Mouse (Mus musculus) heart, postnatal 0 days (tissue): ENCODE results near the gene Cyp2w1. TPM values are rescaled to one million over a fixed set of nuclear protein-coding genes. Genes with fewer than 3 reads are reported as not detected.
A peak's percentile ranks its signal among the peaks of the same experiment; 100 is the strongest.

Source experiments
- ATAC-seq: fragments of 200-750 bp; cut with Nextera tagmentation; 2 replicates; pipeline ENCODE4 v1.8.0; 2017; ENCODE audit warnings: low read depth, moderate number of reproducible peaks, moderate library complexity; ENCODE audit not compliant: insufficient read depth
- DNase-seq: peaks from one replicate; pipeline ENCODE4 v3.0.0-alpha.2; 2016; ENCODE audit warnings: low spot score
- H3K27ac ChIP-seq: fragments of 300-500 bp; sonication (generic); 2 replicates; pipeline ENCODE4 v1.5.1; 2014; ENCODE audit warnings: low read depth, mild to moderate bottlenecking
- H3K27me3 ChIP-seq: fragments of 300-500 bp; sonication (generic); 2 replicates; pipeline ENCODE4 v1.6.1; 2014; ENCODE audit warnings: low read length, mixed read lengths; ENCODE audit not compliant: control insufficient read depth, insufficient read depth
- H3K36me3 ChIP-seq: fragments of 300-500 bp; sonication (generic); replicated peaks from 2 replicates; pipeline ENCODE4 v1.6.1; 2014; ENCODE audit warnings: low read length, mixed read lengths; ENCODE audit not compliant: control insufficient read depth, insufficient read depth
- H3K4me1 ChIP-seq: fragments of 300-500 bp; sonication (generic); 2 replicates; pipeline ENCODE4 v1.6.1; 2014; ENCODE audit warnings: antibody characterized with exemption; ENCODE audit not compliant: control insufficient read depth, insufficient read depth
- H3K4me2 ChIP-seq: fragments of 300-500 bp; sonication (generic); 2 replicates; pipeline ENCODE4 v1.6.1; 2014; ENCODE audit warnings: low read depth, mild to moderate bottlenecking, low read length, moderate library complexity
- H3K4me3 ChIP-seq: fragments of 300-500 bp; sonication (generic); 2 replicates; pipeline ENCODE4 v1.5.1; 2014; ENCODE audit warnings: low read depth, low read length
- H3K9ac ChIP-seq: fragments of 300-500 bp; sonication (generic); replicated peaks from 2 replicates; pipeline ENCODE4 v1.6.1; 2014; ENCODE audit warnings: low read depth, low read length, mixed read lengths
- H3K9me3 ChIP-seq: fragments of 300-500 bp; sonication (generic); replicated peaks from 2 replicates; pipeline ENCODE4 v1.6.1; 2016; ENCODE audit warnings: low read length; ENCODE audit not compliant: control insufficient read depth
- CTCF ChIP-seq: IDR thresholded peaks from 2 replicates; pipeline ENCODE4 v1.5.1; 2016; ENCODE audit warnings: antibody characterized with exemption, control low read depth, low read depth
- EP300 ChIP-seq: IDR thresholded peaks from 2 replicates; pipeline ENCODE4 v1.6.1; 2016; ENCODE audit warnings: antibody characterized with exemption, low read depth
- WGBS: fragments of 180-500 bp; shearing (Covaris S2); extraction: QIAGEN DNeasy Blood & Tissue Kit; methylation state at CpG from one replicate; pipeline ENCODE4 v1.1.7; 2014; 5-methylcytosine and 5-hydroxymethylcytosine counted together
- polyA plus RNA-seq: library from polyadenylated mRNA; unstranded; fragments of >200 nt; fragmentation: Nextera tagmentation; extraction: Ambion mirVana; gene quantifications from 2 replicates; pipeline ENCODE4 v1.2.1, GENCODE M21; 2015
- total RNA-seq: library from RNA; depleted of rRNA; stranded (reverse); fragments of >200 nt; gene quantifications from 2 replicates; pipeline ENCODE4 v1.2.3, GENCODE M21; 2014; ENCODE audit warnings: low replicate concordance

Gene Cyp2w1
- total and polyA plus RNA-seq, 2 experiments from 2014 or later, result not detected

DNA sequence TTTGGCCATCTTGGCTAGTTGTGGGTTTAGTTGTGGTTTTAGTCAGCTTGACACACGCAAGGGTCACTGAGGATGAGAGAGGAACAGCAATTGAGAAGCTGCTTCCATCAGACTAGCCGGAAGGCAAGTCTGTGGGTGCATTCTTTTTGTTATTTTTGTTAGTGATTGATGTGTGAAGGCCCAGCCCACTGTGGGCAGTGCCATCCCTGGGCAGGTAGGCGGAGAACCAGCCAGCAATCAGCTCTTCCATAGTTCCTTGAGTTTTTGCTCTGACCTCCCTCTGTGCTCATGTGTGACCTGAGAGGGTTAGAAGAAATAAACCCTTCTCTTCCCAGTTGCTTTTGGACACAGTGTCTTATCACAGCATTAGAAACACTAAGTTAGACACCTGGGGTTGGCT is 20.7 kb downstream of the Cyp2w1 start:
- Histone ChIP-seq H3K36me3 (no peaks in the 10 kb centered on the region), H3K27ac (no peak overlapping the region), H3K4me3 (no peak overlapping the region), H3K9me3 (no peaks in the 10 kb centered on the region), H3K4me2 (no peak overlapping the region), H3K9ac (no peak overlapping the region), H3K4me1 (peaks cover 48% of the 10 kb centered on the region), H3K27me3 (no peaks in the 10 kb centered on the region)
- 79% methylated on average over 3 of the region's 3 CpGs for WGBS
- TF ChIP-seq EP300 (no peak), CTCF (no peak)
- no peak for DNase-seq
- ATAC-seq, result no peak

DNA sequence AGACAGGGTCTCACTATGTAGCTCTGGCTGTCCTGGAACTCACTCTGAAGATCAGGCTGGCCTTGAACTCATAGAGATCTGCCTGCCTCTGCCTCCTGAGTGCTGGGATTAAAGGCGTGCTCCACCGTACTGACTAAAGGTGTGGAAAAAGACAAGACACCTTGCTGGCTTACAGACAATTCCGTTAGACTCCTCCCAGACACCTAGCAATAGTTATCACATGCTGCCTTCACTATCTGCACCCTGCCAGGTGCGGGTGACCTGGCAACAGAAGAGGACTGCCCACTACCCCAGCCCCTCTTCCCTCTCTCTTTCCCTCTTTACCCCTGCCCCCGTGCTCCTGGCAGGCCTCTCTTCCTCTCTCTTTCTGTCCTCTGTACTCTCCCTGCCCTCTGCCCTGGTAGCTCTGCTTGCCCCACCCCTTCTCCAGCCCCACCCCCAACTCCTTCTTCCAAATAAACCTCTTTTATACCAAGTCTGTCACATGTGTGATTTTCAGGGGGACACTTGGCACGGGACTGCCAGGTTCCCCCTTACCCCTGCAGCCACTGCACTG is 21.6 kb downstream of the Cyp2w1 start:
- no peak overlapping the region for H3K4me2 ChIP-seq
- no peaks in the 10 kb centered on the region for H3K36me3 ChIP-seq
- H3K9me3 ChIP-seq, result no peaks in the 10 kb centered on the region
- H3K27me3 ChIP-seq, result no peaks in the 10 kb centered on the region
- TF ChIP-seq CTCF, result no peak
- TF ChIP-seq EP300, result no peak
- DNase-seq (no peak), ATAC-seq (no peak)
- H3K27ac ChIP-seq, result no peak overlapping the region
- no peak overlapping the region for H3K4me3 ChIP-seq
- 75% methylated on average over 6 of the region's 6 CpGs for WGBS
- peaks cover 56% of the 10 kb centered on the region for H3K4me1 ChIP-seq
- H3K9ac ChIP-seq, result no peak overlapping the region

DNA sequence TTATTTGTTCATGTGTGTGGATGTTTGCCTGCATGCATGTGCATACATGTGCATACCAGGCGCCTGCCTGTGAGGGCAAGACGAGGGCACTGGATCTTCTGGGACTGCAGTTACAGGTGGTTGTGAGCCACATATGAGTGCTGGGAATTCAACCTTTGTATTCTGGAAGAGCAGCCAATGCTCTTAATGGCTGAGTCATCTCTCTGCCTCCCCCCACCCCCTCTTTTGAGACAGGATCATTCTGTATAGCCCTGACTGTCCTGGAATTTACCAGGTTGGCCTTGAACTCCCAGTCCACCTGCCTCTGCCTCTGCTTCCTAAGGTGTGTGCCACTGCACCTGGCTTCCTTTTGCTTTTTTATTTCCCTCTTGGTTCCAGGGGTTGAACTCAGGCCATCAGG is 22.4 kb downstream of the Cyp2w1 start:
- Histone ChIP-seq H3K4me3 (no peak overlapping the region), H3K4me1 (peaks cover 65% of the 10 kb centered on the region), H3K9me3 (no peaks in the 10 kb centered on the region), H3K27ac (no peak overlapping the region), H3K9ac (no peak overlapping the region), H3K27me3 (no peaks in the 10 kb centered on the region), H3K4me2 (no peak overlapping the region), H3K36me3 (no peaks in the 10 kb centered on the region)
- no peak for TF ChIP-seq CTCF
- no peak for TF ChIP-seq EP300
- no peak for DNase-seq
- no peak for ATAC-seq
- 93% methylated on average over 2 of the region's 2 CpGs for WGBS

DNA sequence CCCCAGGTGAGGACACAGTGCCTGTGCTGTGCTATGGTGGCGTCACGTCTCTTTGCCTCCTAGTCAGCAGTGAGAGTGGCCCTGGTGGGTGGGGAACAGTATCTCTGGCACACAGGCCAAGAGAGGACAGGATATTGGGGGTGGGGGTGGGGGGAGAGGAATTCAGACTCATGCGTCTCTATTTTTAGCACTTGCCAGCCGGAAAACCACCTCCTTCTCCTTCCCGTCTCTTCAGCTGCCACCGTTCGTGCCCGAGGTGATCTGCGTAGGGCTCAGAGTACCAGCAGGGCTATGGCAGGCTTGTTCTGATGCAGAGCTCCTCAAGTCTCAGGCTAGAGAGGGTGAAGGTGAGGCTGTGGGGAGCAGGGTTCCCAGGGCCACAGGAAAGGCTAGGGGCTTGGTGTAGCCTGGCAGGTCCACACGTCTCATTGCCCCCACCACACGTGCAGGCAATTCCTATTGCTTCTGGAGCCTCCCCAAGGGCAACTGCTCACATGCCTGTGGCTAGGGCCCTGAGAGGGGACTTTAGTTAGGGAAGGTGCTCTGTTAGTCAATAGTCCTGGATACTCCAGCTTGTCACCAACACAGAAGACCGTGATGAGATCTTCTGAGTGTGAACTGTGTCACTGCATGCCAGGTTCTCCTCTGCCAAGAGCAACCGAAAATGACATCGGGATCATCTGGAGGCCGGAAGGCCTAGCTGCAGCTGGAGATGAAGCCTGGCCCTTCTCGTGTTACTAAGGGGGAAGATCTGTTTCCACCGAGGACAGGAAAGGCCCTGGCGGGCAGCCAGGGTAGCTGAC is 25.3 kb downstream of the Cyp2w1 start, which contains the start of gene Gpr146:
Gpr146 (plus strand) TSS at position 230 of the 803 bp plus-strand sequence.
- ATAC-seq (peak; percentile 52), DNase-seq (peak; percentile 81)
- peak within 1 kb of the TSS; percentile 83 for H3K4me2 ChIP-seq
- 4% methylated on average over 18 of the region's 18 CpGs for WGBS
- H3K27me3 ChIP-seq, result no peaks in the 10 kb centered on the region
- TF ChIP-seq EP300 (peak; percentile 70), CTCF (no peak)
- no peaks in the 10 kb centered on the region for H3K9me3 ChIP-seq
- peak within 1 kb of the TSS; percentile 99 for H3K27ac ChIP-seq
- peak within 1 kb of the TSS; percentile 2; the same call in 1 of the 2 replicates for H3K9ac ChIP-seq
- H3K4me1 ChIP-seq, result peaks cover 64% of the 10 kb centered on the region
- no peaks in the 10 kb centered on the region for H3K36me3 ChIP-seq
- H3K4me3 ChIP-seq, result no peak within 1 kb of the TSS

DNA sequence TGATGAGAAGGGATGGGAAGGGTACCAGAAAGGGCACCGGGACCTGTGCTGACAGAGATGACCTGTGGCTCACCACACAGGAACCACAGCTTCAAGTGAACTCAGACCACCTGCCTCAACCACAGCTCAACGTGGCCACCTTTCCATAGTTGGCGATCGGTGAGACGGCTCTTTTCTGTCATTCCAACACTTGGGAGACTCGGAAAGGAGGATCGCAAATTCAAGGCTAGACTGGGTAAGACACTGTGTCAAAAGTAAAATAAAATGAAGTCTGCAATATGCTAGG is 25.8 kb downstream of the Cyp2w1 start:
- H3K4me2 ChIP-seq, result peak overlapping the region; percentile 83; the same call in 1 of the 2 replicates
- H3K27ac ChIP-seq, result peak overlapping the region; percentile 99
- WGBS, result 56% methylated on average over 7 of the region's 7 CpGs
- H3K36me3 ChIP-seq, result no peaks in the 10 kb centered on the region
- peaks cover 64% of the 10 kb centered on the region for H3K4me1 ChIP-seq
- no peaks in the 10 kb centered on the region for H3K9me3 ChIP-seq
- no peak overlapping the region for H3K4me3 ChIP-seq
- TF ChIP-seq CTCF (no peak), EP300 (no peak)
- H3K9ac ChIP-seq, result 0 out of 2 replicates have a peak overlapping the region, but pooled peaks have one; percentile 2
- no peaks in the 10 kb centered on the region for H3K27me3 ChIP-seq
- ATAC-seq, result no peak
- no peak for DNase-seq
